ENCODE assay signal across 17 mouse cellular contexts in the genomic region with DNA sequence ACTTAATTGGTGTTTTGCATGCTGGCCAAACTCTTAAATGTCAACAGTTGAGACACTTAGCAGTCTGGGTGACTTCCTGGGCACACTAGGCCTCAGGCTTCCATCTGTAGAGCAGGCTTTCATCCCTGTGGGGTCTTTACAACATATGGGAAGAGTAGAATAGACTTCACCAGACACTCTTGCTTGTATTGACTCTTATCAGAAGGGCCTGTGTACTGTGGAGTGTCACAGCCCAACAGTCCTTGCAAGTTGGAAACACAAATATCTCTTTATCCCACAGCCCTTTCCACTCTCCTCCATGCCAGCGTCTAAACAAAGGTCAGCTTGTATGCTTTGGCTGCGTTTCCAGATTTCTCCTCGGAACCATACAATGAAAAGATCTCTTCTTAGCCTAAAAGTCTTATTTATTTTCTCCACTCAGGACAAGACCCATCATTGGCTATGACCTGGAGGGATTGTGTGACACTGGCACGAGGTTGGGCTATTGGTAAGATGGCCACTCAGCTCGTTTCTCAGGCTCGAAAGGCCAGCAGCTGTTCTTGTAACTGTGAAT. TPM values are rescaled to one million over a fixed set of nuclear protein-coding genes. Genes with fewer than 3 reads are reported as not detected.
DNase-seq lines count a peak whose midpoint lies in the region; ATAC-seq and TF ChIP-seq lines count a peak whose summit lies in the region.
"Had no signal": no experiment of that assay in that cellular context is flagged by ENCODE, and none has a peak within 500 bp of the region (broad histone marks: within the 10 kb centered on the region; RNA-seq: fewer than 3 reads in every experiment).

No protein-coding gene starts in this region.

- no peak for TF ChIP-seq POLR2A in heart, adult 2 months (IDR thresholded peaks at IDR 0.05; ENCODE audit: insufficient read depth, low read depth, low read length)

- TF ChIP-seq EP300 in heart, adult 2 months (IDR thresholded peaks at IDR 0.05; ENCODE audit: insufficient read depth, low read depth, low read length), result no peak

- no peak for TF ChIP-seq CTCF in heart, adult 2 months (IDR thresholded peaks at IDR 0.05)

- H3K4me3 ChIP-seq in heart, embryonic 11.5 days (ENCODE audit: low read depth, low read length), result no peak overlapping the region
- H3K4me3 ChIP-seq in heart, adult 2 months, result no peak overlapping the region
- no peak overlapping the region for H3K4me3 ChIP-seq in hindbrain, embryonic 15.5 days
- H3K4me3 ChIP-seq in hindbrain, embryonic 13.5 days, result no peak overlapping the region
- no peak overlapping the region for H3K4me3 ChIP-seq in neural tube, embryonic 13.5 days
- H3K4me3 ChIP-seq: embryonic facial prominence, embryonic 12.5 days; layer of hippocampus, adult 2 months; lung, embryonic 15.5 days; midbrain, embryonic 12.5 days; myocyte had no signal

- WGBS in heart, embryonic 11.5 days (ENCODE audit: insufficient replicate concordance), result 50% methylated on average over 6 of the region's 6 CpGs
- 62% methylated on average over 6 of the region's 6 CpGs for WGBS in heart, adult 2 months
- WGBS in hindbrain, embryonic 15.5 days, result 67% methylated on average over 6 of the region's 6 CpGs
- 75% methylated on average over 6 of the region's 6 CpGs for WGBS in hindbrain, embryonic 13.5 days
- WGBS in neural tube, embryonic 13.5 days, result 67% methylated on average over 6 of the region's 6 CpGs

- no peaks in the 10 kb centered on the region for H3K79me2 ChIP-seq in heart, adult 2 months (replicated peaks; ENCODE audit: control insufficient read depth, insufficient read depth, low read length)

- peak; percentile 41; the same call in 1 of the 2 replicates for ATAC-seq in heart, embryonic 11.5 days (replicated peaks; ENCODE audit: insufficient number of reproducible peaks, low FRiP score, low TSS enrichment)
- ATAC-seq in hindbrain, embryonic 15.5 days (ENCODE audit: low FRiP score, low read depth), result peak; percentile 29; the same call in 1 of the 2 replicates
- ATAC-seq in hindbrain, embryonic 13.5 days (ENCODE audit: low FRiP score), result no peak
- ATAC-seq in neural tube, embryonic 13.5 days (ENCODE audit: low read depth), result 0 out of 2 replicates have a peak, but pooled peaks have one; percentile 30

- H3K36me3 ChIP-seq in heart, embryonic 11.5 days (ENCODE audit: control insufficient read depth, insufficient read depth, low read length), result no peaks in the 10 kb centered on the region
- peaks cover 3% of the 10 kb centered on the region; the same call in 1 of the 2 replicates for H3K36me3 ChIP-seq in heart, adult 2 months (ENCODE audit: control insufficient read depth, insufficient read depth, low read length)
- H3K36me3 ChIP-seq in hindbrain, embryonic 15.5 days, result no peaks in the 10 kb centered on the region
- H3K36me3 ChIP-seq in hindbrain, embryonic 13.5 days, result no peaks in the 10 kb centered on the region
- H3K36me3 ChIP-seq in neural tube, embryonic 13.5 days, result no peaks in the 10 kb centered on the region
- H3K36me3 ChIP-seq: embryonic facial prominence, embryonic 12.5 days; lung, embryonic 15.5 days; midbrain, embryonic 12.5 days had no signal

- no peaks in the 10 kb centered on the region for H3K9me3 ChIP-seq in heart, embryonic 11.5 days (replicated peaks; ENCODE audit: control insufficient read depth, low read length)
- H3K9me3 ChIP-seq in hindbrain, embryonic 15.5 days, result no peaks in the 10 kb centered on the region
- no peaks in the 10 kb centered on the region for H3K9me3 ChIP-seq in hindbrain, embryonic 13.5 days
- H3K9me3 ChIP-seq in neural tube, embryonic 13.5 days, result no peaks in the 10 kb centered on the region
- H3K9me3 ChIP-seq: embryonic facial prominence, embryonic 12.5 days; lung, embryonic 15.5 days; midbrain, embryonic 12.5 days had no signal

- no peaks in the 10 kb centered on the region for H3K27me3 ChIP-seq in heart, embryonic 11.5 days (ENCODE audit: control insufficient read depth, insufficient read depth, low read length)
- no peaks in the 10 kb centered on the region for H3K27me3 ChIP-seq in heart, adult 2 months (ENCODE audit: control insufficient read depth, insufficient read depth, low read length)
- H3K27me3 ChIP-seq in hindbrain, embryonic 15.5 days, result no peaks in the 10 kb centered on the region
- no peaks in the 10 kb centered on the region for H3K27me3 ChIP-seq in hindbrain, embryonic 13.5 days
- no peaks in the 10 kb centered on the region for H3K27me3 ChIP-seq in neural tube, embryonic 13.5 days
- H3K27me3 ChIP-seq: embryonic facial prominence, embryonic 12.5 days; lung, embryonic 15.5 days; midbrain, embryonic 12.5 days had no signal

- DNase-seq in heart, adult 2 months, result no peak
- no peak for DNase-seq in neural tube, embryonic 10.5 days (ENCODE audit: extremely low spot score, low spot score)
- no peak for DNase-seq in kidney, postnatal 10 days
- DNase-seq: adrenal gland, adult 2 months; cerebellum, adult 9-11 months; kidney, adult 18-20 months had no signal

- H3K4me2 ChIP-seq in heart, embryonic 11.5 days, result no peak overlapping the region
- no peak overlapping the region for H3K4me2 ChIP-seq in hindbrain, embryonic 15.5 days
- no peak overlapping the region for H3K4me2 ChIP-seq in hindbrain, embryonic 13.5 days
- H3K4me2 ChIP-seq in neural tube, embryonic 13.5 days, result no peak overlapping the region
- H3K4me2 ChIP-seq: embryonic facial prominence, embryonic 12.5 days; lung, embryonic 15.5 days; midbrain, embryonic 12.5 days had no signal

- peak overlapping the region; percentile 70 for H3K27ac ChIP-seq in heart, embryonic 11.5 days (ENCODE audit: low read depth, low read length)
- no peak overlapping the region for H3K27ac ChIP-seq in heart, adult 2 months
- H3K27ac ChIP-seq in hindbrain, embryonic 15.5 days (replicated peaks), result no peak overlapping the region
- no peak overlapping the region for H3K27ac ChIP-seq in hindbrain, embryonic 13.5 days
- no peak overlapping the region for H3K27ac ChIP-seq in neural tube, embryonic 13.5 days (replicated peaks)
- H3K27ac ChIP-seq: embryonic facial prominence, embryonic 12.5 days; kidney, postnatal 0 days; layer of hippocampus, adult 2 months; liver, embryonic 14.5 days; lung, embryonic 15.5 days; midbrain, embryonic 12.5 days had no signal

- intact Hi-C loops in heart, adult 2 months (cut with DNase I), result no loop called here

- H3K9ac ChIP-seq in heart, embryonic 11.5 days (ENCODE audit: low read depth, low read length), result no peak overlapping the region
- H3K9ac ChIP-seq in heart, adult 2 months (ENCODE audit: low read depth, low read length), result no peak overlapping the region
- no peak overlapping the region for H3K9ac ChIP-seq in hindbrain, embryonic 15.5 days
- no peak overlapping the region for H3K9ac ChIP-seq in hindbrain, embryonic 13.5 days
- H3K9ac ChIP-seq in neural tube, embryonic 13.5 days, result no peak overlapping the region
- H3K9ac ChIP-seq: embryonic facial prominence, embryonic 12.5 days; liver, embryonic 14.5 days; lung, embryonic 15.5 days; midbrain, embryonic 12.5 days had no signal

- H3K4me1 ChIP-seq in heart, embryonic 11.5 days (ENCODE audit: control insufficient read depth, insufficient read depth, low read length), result peaks cover 26% of the 10 kb centered on the region
- peaks cover 19% of the 10 kb centered on the region for H3K4me1 ChIP-seq in heart, adult 2 months (ENCODE audit: control insufficient read depth, insufficient read depth, low read length)
- H3K4me1 ChIP-seq in hindbrain, embryonic 15.5 days (replicated peaks), result peaks cover 19% of the 10 kb centered on the region
- peaks cover 20% of the 10 kb centered on the region for H3K4me1 ChIP-seq in hindbrain, embryonic 13.5 days (replicated peaks)
- peaks cover 21% of the 10 kb centered on the region for H3K4me1 ChIP-seq in neural tube, embryonic 13.5 days (replicated peaks)

RNA-seq across cellular contexts. Expression of gene Itga6, which starts 50.6 kb away (rescaled TPM):
- polyA plus RNA-seq in heart, embryonic 11.5 days (2014; fragmentation: Nextera tagmentation; extraction: Ambion mirVana), result 128 and 152 TPM in 2 replicates
- 10 to 100 TPM; 45.3 to 65.8 TPM for total RNA-seq in heart, adult 2 months (2021)
- 31.8 and 58.9 TPM in 2 replicates for polyA plus RNA-seq in heart, adult 2 months (2012; rRNA removed)
- 26.8 and 27.1 TPM in 2 replicates for polyA plus RNA-seq in hindbrain, embryonic 15.5 days (2015; fragmentation: Nextera tagmentation; extraction: Ambion mirVana)
- polyA plus RNA-seq in hindbrain, embryonic 13.5 days (2015; fragmentation: Nextera tagmentation; extraction: Ambion mirVana), result 20.7 and 25.9 TPM in 2 replicates
- 24.6 and 26.3 TPM in 2 replicates for polyA plus RNA-seq in neural tube, embryonic 13.5 days (2015; fragmentation: Nextera tagmentation; extraction: Ambion mirVana)
